Mouse (Mus musculus) heart, embryonic 15.5 days (tissue): ENCODE measurements at regions not wholly inside any gene's neighbourhood (a gene's known extent, or its start where the extent isn't known, plus 50 kb on each side); places are given as distances from the start of the nearest gene placed in this dataset.

Experiments used
- ATAC-seq: fragments of 200-750 bp; cut with Nextera tagmentation; replicated peaks from 2 replicates; pipeline ENCODE4 v1.8.0; 2017; ENCODE audit warnings: low read depth, moderate TSS enrichment; ENCODE audit not compliant: insufficient number of reproducible peaks, insufficient read depth, low FRiP score
- H3K27ac ChIP-seq: fragments of 300-500 bp; sonication (generic); 2 replicates; pipeline ENCODE4 v1.5.1; 2015; ENCODE audit warnings: mild to moderate bottlenecking, inconsistent platforms
- H3K27me3 ChIP-seq: fragments of 300-500 bp; sonication (generic); 2 replicates; pipeline ENCODE4 v1.6.1; 2015; ENCODE audit warnings: inconsistent platforms
- H3K36me3 ChIP-seq: fragments of 300-500 bp; sonication (generic); 2 replicates; pipeline ENCODE4 v1.6.1; 2015; ENCODE audit warnings: mild to moderate bottlenecking, inconsistent platforms
- H3K4me1 ChIP-seq: fragments of 300-500 bp; sonication (generic); replicated peaks from 2 replicates; pipeline ENCODE4 v1.6.1; 2015; ENCODE audit warnings: inconsistent platforms
- H3K4me2 ChIP-seq: fragments of 300-500 bp; sonication (generic); 2 replicates; pipeline ENCODE4 v1.6.1; 2015; ENCODE audit warnings: inconsistent platforms, mild to moderate bottlenecking, moderate library complexity
- H3K4me3 ChIP-seq: fragments of 300-500 bp; sonication (generic); 2 replicates; pipeline ENCODE4 v1.5.1; 2015; ENCODE audit warnings: mild to moderate bottlenecking, inconsistent platforms
- H3K9ac ChIP-seq: fragments of 300-500 bp; sonication (generic); 2 replicates; pipeline ENCODE4 v1.6.1; 2015; ENCODE audit warnings: mild to moderate bottlenecking, inconsistent platforms
- H3K9me3 ChIP-seq: fragments of 300-500 bp; sonication (generic); replicated peaks from 2 replicates; pipeline ENCODE4 v1.6.1; 2016; ENCODE audit warnings: inconsistent platforms
- WGBS: fragments of 180-500 bp; shearing (Covaris S2); methylation state at CpG from one replicate; pipeline ENCODE4 v1.1.7; 2015; ENCODE audit warnings: mixed read lengths; 5-methylcytosine and 5-hydroxymethylcytosine counted together

- H3K27ac ChIP-seq = no peak overlapping the region
These were observed 213.2 kb downstream of the Mroh4 start for GRCm38 (mm10) chr15:74423001-74423400.

GRCm38 (mm10) chr15:74420550-74420949, 215.6 kb downstream of the Mroh4 start:
- no peak for ATAC-seq
- Histone ChIP-seq H3K36me3 (no peaks in the 10 kb centered on the region), H3K27me3 (no peaks in the 10 kb centered on the region), H3K27ac (no peak overlapping the region), H3K4me1 (no peaks in the 10 kb centered on the region), H3K9ac (no peak overlapping the region), H3K4me2 (no peak overlapping the region), H3K9me3 (no peaks in the 10 kb centered on the region), H3K4me3 (no peak overlapping the region)
- 57% methylated on average over 8 of the region's 8 CpGs for WGBS

More at GRCm38 (mm10) chr15:74423001-74423400, 213.2 kb downstream of the Mroh4 start:
- Histone ChIP-seq H3K27me3 (no peaks in the 10 kb centered on the region), H3K4me2 (no peak overlapping the region), H3K4me1 (no peaks in the 10 kb centered on the region), H3K36me3 (no peaks in the 10 kb centered on the region), H3K4me3 (no peak overlapping the region), H3K9me3 (no peaks in the 10 kb centered on the region), H3K9ac (no peak overlapping the region)
- ATAC-seq = no peak
- 67% methylated on average over 3 of the region's 3 CpGs for WGBS

DNA sequence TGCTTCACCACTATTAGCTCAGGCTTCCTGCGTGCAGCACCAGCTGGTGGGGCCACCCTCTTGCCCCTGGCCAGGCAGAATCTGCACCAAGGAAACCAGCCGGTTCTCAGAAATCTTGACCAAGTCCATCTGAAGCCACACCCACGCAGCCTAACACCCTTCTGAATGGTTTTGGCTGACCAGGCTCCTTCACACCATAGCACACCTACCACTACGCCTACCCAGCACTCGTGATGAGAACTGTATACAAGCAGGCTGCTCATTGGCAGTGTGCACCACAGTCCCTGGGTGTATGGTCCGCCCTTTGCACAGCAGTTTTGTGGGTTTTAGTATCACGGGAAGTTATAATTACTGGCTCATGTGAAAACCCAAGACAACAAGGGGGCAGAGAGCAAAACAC, 217.5 kb downstream of the Mroh4 start:
- WGBS = 76% methylated on average over 7 of the region's 7 CpGs
- Histone ChIP-seq H3K9ac (no peak overlapping the region), H3K27me3 (no peaks in the 10 kb centered on the region), H3K4me1 (no peaks in the 10 kb centered on the region), H3K4me2 (no peak overlapping the region), H3K4me3 (no peak overlapping the region), H3K27ac (no peak overlapping the region), H3K36me3 (no peaks in the 10 kb centered on the region), H3K9me3 (no peaks in the 10 kb centered on the region)
- ATAC-seq = no peak

GRCm38 (mm10) chr15:74413217-74413616, 222.9 kb downstream of the Mroh4 start:
- H3K9me3 ChIP-seq = no peaks in the 10 kb centered on the region
- H3K4me3 ChIP-seq = no peak overlapping the region
- H3K4me1 ChIP-seq = no peaks in the 10 kb centered on the region; the same call in 1 of the 2 replicates
- 48% methylated on average over 10 of the region's 10 CpGs for WGBS
- ATAC-seq = no peak
- no peak overlapping the region for H3K9ac ChIP-seq
- no peak overlapping the region for H3K4me2 ChIP-seq
- H3K27ac ChIP-seq = no peak overlapping the region
- H3K27me3 ChIP-seq = 0 out of 2 replicates have a peak, but pooled peaks cover 3% of the 10 kb centered on the region
- no peaks in the 10 kb centered on the region for H3K36me3 ChIP-seq

DNA sequence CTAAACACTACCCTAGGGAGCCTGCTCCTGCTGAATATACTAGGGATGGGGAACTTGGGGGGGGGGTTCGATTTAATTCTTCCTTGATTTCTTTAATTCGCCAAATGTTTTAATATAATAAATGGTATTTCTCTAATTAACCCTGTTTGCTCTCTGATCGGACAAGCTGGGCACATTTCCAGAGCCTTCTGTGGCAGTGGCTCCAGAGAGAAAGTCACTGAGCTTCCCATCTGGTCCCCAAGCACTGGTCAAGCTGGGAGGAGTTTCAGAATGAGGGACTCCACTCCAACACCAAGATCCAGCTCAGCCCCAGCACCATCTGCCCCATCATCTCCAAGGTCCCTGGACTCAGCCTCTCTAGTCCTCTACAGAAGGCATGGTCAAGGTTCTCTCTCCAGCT, 223.9 kb downstream of the Mroh4 start:
- Histone ChIP-seq H3K4me2 (no peak overlapping the region), H3K27me3 (0 out of 2 replicates have a peak, but pooled peaks cover 3% of the 10 kb centered on the region), H3K9ac (no peak overlapping the region), H3K36me3 (no peaks in the 10 kb centered on the region), H3K4me1 (no peaks in the 10 kb centered on the region; the same call in 1 of the 2 replicates), H3K27ac (no peak overlapping the region), H3K4me3 (no peak overlapping the region), H3K9me3 (no peaks in the 10 kb centered on the region)
- ATAC-seq = no peak
- WGBS = 77% methylated on average over 3 of the region's 3 CpGs

DNA sequence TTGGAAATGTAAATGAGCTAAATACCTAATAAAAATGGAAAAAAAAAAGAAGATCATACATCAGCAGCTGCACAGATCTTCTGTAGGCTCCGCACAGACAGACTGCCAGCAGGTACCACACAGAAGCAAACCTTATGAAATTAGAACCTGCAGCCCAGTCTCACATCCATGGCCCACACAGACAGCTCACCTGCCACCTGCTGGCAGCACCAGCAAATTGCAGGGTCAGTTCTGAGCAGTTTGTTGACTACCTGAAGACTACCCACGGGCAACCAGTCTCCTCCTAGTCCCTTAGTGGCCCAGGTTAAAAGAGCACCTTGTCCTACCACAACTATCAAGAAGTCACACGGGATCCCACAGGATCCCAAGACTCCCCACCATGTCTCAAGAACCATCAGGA, 225.1 kb downstream of the Mroh4 start:
- Histone ChIP-seq H3K4me1 (no peaks in the 10 kb centered on the region; the same call in 1 of the 2 replicates), H3K9ac (no peak overlapping the region), H3K27me3 (0 out of 2 replicates have a peak, but pooled peaks cover 3% of the 10 kb centered on the region), H3K9me3 (no peaks in the 10 kb centered on the region), H3K4me3 (no peak overlapping the region), H3K27ac (no peak overlapping the region), H3K4me2 (no peak overlapping the region), H3K36me3 (no peaks in the 10 kb centered on the region)
- ATAC-seq = no peak
- 71% methylated on average over 3 of the region's 3 CpGs for WGBS

GRCm38 (mm10) chr15:74404866-74405265, 231.3 kb downstream of the Mroh4 start:
- Histone ChIP-seq H3K36me3 (no peaks in the 10 kb centered on the region), H3K4me2 (no peak overlapping the region), H3K9me3 (no peaks in the 10 kb centered on the region), H3K27ac (no peak overlapping the region), H3K4me3 (no peak overlapping the region), H3K4me1 (no peaks in the 10 kb centered on the region), H3K9ac (no peak overlapping the region), H3K27me3 (peaks cover 9% of the 10 kb centered on the region; the same call in 1 of the 2 replicates)
- WGBS = 75% methylated on average over 6 of the region's 6 CpGs
- no peak for ATAC-seq

- H3K36me3 ChIP-seq = no peaks in the 10 kb centered on the region
- peaks cover 11% of the 10 kb centered on the region; the same call in 1 of the 2 replicates for H3K27me3 ChIP-seq
- WGBS = 81% methylated on average over 7 of the region's 7 CpGs
- no peaks in the 10 kb centered on the region for H3K9me3 ChIP-seq
- H3K4me1 ChIP-seq = no peaks in the 10 kb centered on the region
- no peak overlapping the region for H3K9ac ChIP-seq
- H3K4me3 ChIP-seq = no peak overlapping the region
- no peak for ATAC-seq
- H3K27ac ChIP-seq = no peak overlapping the region
- no peak overlapping the region for H3K4me2 ChIP-seq
These were observed 234.9 kb downstream of the Mroh4 start for GRCm38 (mm10) chr15:74401275-74401674.

DNA sequence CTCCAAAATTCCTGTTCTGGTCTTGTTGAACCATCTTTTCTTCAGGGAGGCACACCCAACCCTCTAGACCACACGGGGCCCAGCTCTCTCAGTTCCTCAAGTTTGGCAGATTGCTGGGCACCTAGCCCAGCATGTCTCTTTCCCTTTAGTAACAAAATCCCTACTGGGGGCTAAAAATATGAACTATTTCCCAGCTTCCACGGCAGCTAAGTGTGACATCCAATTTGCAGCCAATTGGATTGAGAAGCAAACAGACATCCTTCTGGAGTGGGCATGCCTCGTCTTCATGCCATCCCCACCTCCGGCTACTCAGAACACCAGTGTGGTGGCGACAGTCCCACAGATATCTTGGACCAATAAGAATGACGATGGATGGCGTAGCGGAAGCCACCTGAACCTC, 240.1 kb downstream of the Mroh4 start:
- ATAC-seq = no peak
- Histone ChIP-seq H3K4me2 (no peak overlapping the region), H3K36me3 (no peaks in the 10 kb centered on the region), H3K27ac (no peak overlapping the region), H3K27me3 (peaks cover 7% of the 10 kb centered on the region; the same call in 1 of the 2 replicates), H3K9me3 (no peaks in the 10 kb centered on the region), H3K4me1 (no peaks in the 10 kb centered on the region), H3K4me3 (no peak overlapping the region), H3K9ac (no peak overlapping the region)
- WGBS = 78% methylated on average over 8 of the region's 8 CpGs

DNA sequence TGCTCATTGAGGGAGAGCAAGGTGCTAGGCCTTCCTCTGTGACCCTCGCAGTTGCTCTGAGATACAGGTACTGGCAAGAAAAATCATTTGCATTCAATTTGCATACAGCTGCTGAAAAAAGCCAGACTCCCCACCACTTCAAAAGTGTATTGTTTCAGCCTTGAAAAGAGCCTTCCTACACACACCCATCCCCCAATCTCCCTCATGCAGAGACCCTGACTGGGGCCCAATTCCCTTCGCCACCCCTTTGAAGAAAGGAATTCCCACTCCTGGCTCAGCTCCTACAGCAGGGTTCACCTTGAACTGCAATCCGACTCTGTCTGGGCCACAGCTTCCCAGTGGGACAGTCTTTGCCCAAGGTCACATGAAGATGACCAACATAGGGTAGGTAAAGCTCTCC, 248.6 kb downstream of the Mroh4 start:
- WGBS = 17% methylated on average over 3 of the region's 3 CpGs
- H3K36me3 ChIP-seq = no peaks in the 10 kb centered on the region
- no peak overlapping the region for H3K27ac ChIP-seq
- H3K9ac ChIP-seq = no peak overlapping the region
- H3K9me3 ChIP-seq = no peaks in the 10 kb centered on the region
- no peak overlapping the region for H3K4me2 ChIP-seq
- H3K4me1 ChIP-seq = no peaks in the 10 kb centered on the region
- no peak overlapping the region for H3K4me3 ChIP-seq
- H3K27me3 ChIP-seq = 0 out of 2 replicates have a peak, but pooled peaks cover 10% of the 10 kb centered on the region
- ATAC-seq = no peak

GRCm38 (mm10) chr15:74382556-74382955, 253.6 kb downstream of the Mroh4 start:
- H3K4me2 ChIP-seq = no peak overlapping the region
- H3K4me1 ChIP-seq = no peaks in the 10 kb centered on the region
- no peak for ATAC-seq
- no peaks in the 10 kb centered on the region for H3K36me3 ChIP-seq
- no peak overlapping the region for H3K27ac ChIP-seq
- H3K4me3 ChIP-seq = no peak overlapping the region
- 58% methylated on average over 4 of the region's 4 CpGs for WGBS
- no peak overlapping the region for H3K9ac ChIP-seq
- no peaks in the 10 kb centered on the region for H3K9me3 ChIP-seq
- H3K27me3 ChIP-seq = no peaks in the 10 kb centered on the region

- no peak for ATAC-seq
- 79% methylated on average over 6 of the region's 6 CpGs for WGBS
- H3K27ac ChIP-seq = no peak overlapping the region
- no peaks in the 10 kb centered on the region for H3K4me1 ChIP-seq
- H3K9ac ChIP-seq = no peak overlapping the region
- no peaks in the 10 kb centered on the region for H3K27me3 ChIP-seq
- H3K9me3 ChIP-seq = no peaks in the 10 kb centered on the region
- H3K4me2 ChIP-seq = no peak overlapping the region
- H3K4me3 ChIP-seq = no peak overlapping the region
- no peaks in the 10 kb centered on the region for H3K36me3 ChIP-seq
These were observed 256.8 kb downstream of the Mroh4 start for GRCm38 (mm10) chr15:74379366-74379765.
